1 mouse cellular context compared by ENCODE assay signal in the genomic region with DNA sequence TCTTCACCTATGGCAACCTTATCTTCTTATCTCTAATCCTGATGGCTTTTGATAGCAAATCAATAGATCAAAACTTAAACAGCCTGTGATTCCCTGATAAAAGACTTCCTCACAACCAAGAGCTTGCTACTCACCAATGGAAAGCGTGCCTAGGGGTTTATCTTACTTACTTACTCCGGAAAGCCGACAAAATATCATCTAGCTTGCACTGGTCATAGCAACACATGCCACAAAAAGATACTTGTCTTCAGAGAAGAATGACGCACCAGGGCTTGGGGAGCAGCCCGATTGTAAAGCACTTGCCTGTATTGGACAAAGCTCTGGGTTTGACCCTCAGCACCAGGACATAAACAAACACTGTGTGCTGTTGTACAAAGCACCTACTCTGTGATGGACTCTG.
TF ChIP-seq lines count a peak whose summit lies in the region.

No protein-coding gene starts in this region.

TF ChIP-seq in MEL, 35 proteins besides CTCF, POLR2A, EP300 and RAD21 (continued from another document):
- TF ChIP-seq SMC3 (IDR thresholded peaks at IDR 0.05; ENCODE audit: low read depth, low read length) = no peak
- 0 out of 2 replicates have a peak, but pooled peaks have one; percentile 30 for TF ChIP-seq HCFC1 (IDR thresholded peaks at IDR 0.05; ENCODE audit: low read depth, low read length)
- peak; percentile 80; the same call in 1 of the 2 replicates for TF ChIP-seq SIN3A (IDR thresholded peaks at IDR 0.05; ENCODE audit: low read length)
- TF ChIP-seq ZNF384 (IDR thresholded peaks at IDR 0.05; ENCODE audit: low read depth, low read length) = no peak
- 0 out of 2 replicates have a peak, but pooled peaks have one; percentile 27 for TF ChIP-seq ZMIZ1 (IDR thresholded peaks at IDR 0.05; ENCODE audit: low read depth, low read length)
- peak; percentile 98 for TF ChIP-seq GATA1 (IDR thresholded peaks at IDR 0.05; ENCODE audit: low read depth, low read length)
- TF ChIP-seq TAL1 (IDR thresholded peaks at IDR 0.05; ENCODE audit: low read length) = peak; percentile 68
- TF ChIP-seq MYB (IDR thresholded peaks at IDR 0.05; ENCODE audit: low read depth, low read length) = no peak
- TF ChIP-seq POLR2AphosphoS5 (IDR thresholded peaks at IDR 0.05; ENCODE audit: borderline replicate concordance, low read depth, low read length) = no peak
- peak; percentile 55 for TF ChIP-seq RCOR1 (IDR thresholded peaks at IDR 0.05; ENCODE audit: low read depth, low read length)
- TF ChIP-seq ELF1 (IDR thresholded peaks at IDR 0.05; ENCODE audit: low read depth, low read length) = no peak
- TF ChIP-seq ZC3H11A (IDR thresholded peaks at IDR 0.05; ENCODE audit: low read depth, low read length) = no peak
- TF ChIP-seq USF2 (IDR thresholded peaks at IDR 0.05; ENCODE audit: borderline replicate concordance in 1 of 2, insufficient read depth in 1 of 2, low read depth in 1 of 2, low read length in 2 of 2) = no peak
- no peak for TF ChIP-seq NRF1 (IDR thresholded peaks at IDR 0.05; ENCODE audit: insufficient read depth, low read depth, low read length, poor library complexity, severe bottlenecking)
- TF ChIP-seq MXI1 (IDR thresholded peaks at IDR 0.05; ENCODE audit: low read depth, low read length) = peak; percentile 66
- TF ChIP-seq CHD1 (IDR thresholded peaks at IDR 0.05; ENCODE audit: low read depth, low read length) = no peak
- TF ChIP-seq ETS1 (IDR thresholded peaks at IDR 0.05; ENCODE audit: low read depth, low read length) = peak; percentile 76
- TF ChIP-seq CHD2 (IDR thresholded peaks at IDR 0.05; ENCODE audit: low read length) = no peak
- TF ChIP-seq UBTF (IDR thresholded peaks at IDR 0.05; ENCODE audit: borderline replicate concordance, insufficient read depth, low read depth, low read length) = no peak
- peak; percentile 81 for TF ChIP-seq BHLHE40 (IDR thresholded peaks at IDR 0.05; ENCODE audit: borderline replicate concordance, low read depth, low read length)
- no peak for TF ChIP-seq E2F4 (IDR thresholded peaks at IDR 0.05; ENCODE audit: borderline replicate concordance, low read depth, low read length)
- no peak for TF ChIP-seq USF1 (IDR thresholded peaks at IDR 0.05; ENCODE audit: low read depth, low read length)
- TF ChIP-seq KAT2A (conservative IDR thresholded peaks at IDR 0.05; ENCODE audit: low read depth, low read length) = 0 out of 2 replicates have a peak, but pooled peaks have one; percentile 21
